ENCODE assay signal across 15 mouse cellular contexts in genomic region chr2:157394868-157395267, GRCm38 (mm10). TPM values are rescaled to one million over a fixed set of nuclear protein-coding genes. Genes with fewer than 3 reads are reported as not detected.
DNase-seq lines count a peak whose midpoint lies in the region; ATAC-seq and TF ChIP-seq lines count a peak whose summit lies in the region.
"Had no signal": no experiment of that assay in that cellular context is flagged by ENCODE, and none has a peak within 500 bp of the region (broad histone marks: within the 10 kb centered on the region; RNA-seq: fewer than 3 reads in every experiment).

No protein-coding gene starts in this region.

- TF ChIP-seq CTCF in hindbrain, postnatal 0 days (IDR thresholded peaks at IDR 0.05; ENCODE audit: low read depth), result no peak

- H3K9ac ChIP-seq in hindbrain, postnatal 0 days (replicated peaks; ENCODE audit: low read length), result no peak overlapping the region
- no peak overlapping the region for H3K9ac ChIP-seq in hindbrain, embryonic 12.5 days
- no peak overlapping the region for H3K9ac ChIP-seq in neural tube, embryonic 14.5 days (replicated peaks; ENCODE audit: low read depth, low read length)

- no peak for ATAC-seq in hindbrain, postnatal 0 days
- no peak for ATAC-seq in hindbrain, embryonic 12.5 days (ENCODE audit: low FRiP score)
- no peak for ATAC-seq in neural tube, embryonic 14.5 days (ENCODE audit: low read depth)
- ATAC-seq: CD4-positive, CD25-positive, alpha-beta regulatory T cell, adult 4 months; inflammation-experienced regulatory T-cells, adult 6 months had no signal

- H3K9me3 ChIP-seq in hindbrain, postnatal 0 days (ENCODE audit: low read length), result no peaks in the 10 kb centered on the region
- H3K9me3 ChIP-seq in hindbrain, embryonic 12.5 days (replicated peaks), result 0 out of 2 replicates have a peak, but pooled peaks cover 5% of the 10 kb centered on the region
- peaks cover 3% of the 10 kb centered on the region; the same call in 1 of the 2 replicates for H3K9me3 ChIP-seq in embryonic facial prominence, embryonic 10.5 days
- H3K9me3 ChIP-seq in neural tube, embryonic 14.5 days (ENCODE audit: control insufficient read depth, low read length), result no peaks in the 10 kb centered on the region

- H3K27ac ChIP-seq in hindbrain, postnatal 0 days, result peak overlapping the region; percentile 51; the same call in 1 of the 2 replicates
- no peak overlapping the region for H3K27ac ChIP-seq in hindbrain, embryonic 12.5 days
- peak overlapping the region; percentile 40 for H3K27ac ChIP-seq in embryonic facial prominence, embryonic 10.5 days (replicated peaks)
- H3K27ac ChIP-seq in neural tube, embryonic 14.5 days (ENCODE audit: low read depth, low read length), result peak overlapping the region; percentile 12; the same call in 1 of the 2 replicates

- no peak overlapping the region for H3K4me2 ChIP-seq in hindbrain, postnatal 0 days (ENCODE audit: low read depth, low read length)
- no peak overlapping the region for H3K4me2 ChIP-seq in hindbrain, embryonic 12.5 days (replicated peaks)
- H3K4me2 ChIP-seq in neural tube, embryonic 14.5 days (ENCODE audit: low read depth, low read length), result no peak overlapping the region
- H3K4me2 ChIP-seq: heart, embryonic 11.5 days had no signal

- no peak overlapping the region for H3K4me3 ChIP-seq in hindbrain, postnatal 0 days (ENCODE audit: low read length)
- no peak overlapping the region for H3K4me3 ChIP-seq in hindbrain, embryonic 12.5 days
- no peak overlapping the region for H3K4me3 ChIP-seq in embryonic facial prominence, embryonic 10.5 days
- no peak overlapping the region for H3K4me3 ChIP-seq in neural tube, embryonic 14.5 days (ENCODE audit: low read depth, low read length)

- no peaks in the 10 kb centered on the region for H3K4me1 ChIP-seq in hindbrain, postnatal 0 days (ENCODE audit: insufficient read depth, low read length)
- H3K4me1 ChIP-seq in hindbrain, embryonic 12.5 days, result peaks cover 11% of the 10 kb centered on the region
- peaks cover 24% of the 10 kb centered on the region for H3K4me1 ChIP-seq in embryonic facial prominence, embryonic 10.5 days
- H3K4me1 ChIP-seq in neural tube, embryonic 14.5 days (ENCODE audit: control insufficient read depth, insufficient read depth, low read length), result no peaks in the 10 kb centered on the region

- WGBS in hindbrain, postnatal 0 days, result 76% methylated on average over 6 of the region's 6 CpGs
- 69% methylated on average over 6 of the region's 6 CpGs for WGBS in hindbrain, embryonic 12.5 days
- WGBS in embryonic facial prominence, embryonic 10.5 days, result 63% methylated on average over 6 of the region's 6 CpGs
- 61% methylated on average over 6 of the region's 6 CpGs for WGBS in neural tube, embryonic 14.5 days

- no peaks in the 10 kb centered on the region for H3K27me3 ChIP-seq in hindbrain, postnatal 0 days (ENCODE audit: insufficient read depth, low read length)
- H3K27me3 ChIP-seq in hindbrain, embryonic 12.5 days, result no peaks in the 10 kb centered on the region
- H3K27me3 ChIP-seq in embryonic facial prominence, embryonic 10.5 days (replicated peaks; ENCODE audit: low read depth, poor library complexity, severe bottlenecking), result no peaks in the 10 kb centered on the region
- H3K27me3 ChIP-seq in neural tube, embryonic 14.5 days (ENCODE audit: control insufficient read depth, insufficient read depth, low read length), result no peaks in the 10 kb centered on the region

- DNase-seq in hindbrain, postnatal 0 days (ENCODE audit: low spot score), result no peak
- no peak for DNase-seq in embryonic facial prominence, embryonic 10.5 days (ENCODE audit: low spot score)
- peak; percentile 79 to 88 for DNase-seq in lung, adult 18-20 months
- no peak for DNase-seq in left cerebral cortex, adult 8-10 months (ENCODE audit: low spot score in 2 of 2)
- DNase-seq in cerebellum, postnatal 10 days, result no peak
- DNase-seq: cerebellum, adult 9-10 months; gastrocnemius, postnatal 14 days; kidney, postnatal 14 days; liver had no signal

- H3K36me3 ChIP-seq in hindbrain, postnatal 0 days (ENCODE audit: insufficient read depth, low read length), result no peaks in the 10 kb centered on the region; the same call in 1 of the 2 replicates
- peaks cover 56% of the 10 kb centered on the region for H3K36me3 ChIP-seq in hindbrain, embryonic 12.5 days
- peaks cover 77% of the 10 kb centered on the region for H3K36me3 ChIP-seq in embryonic facial prominence, embryonic 10.5 days (replicated peaks)
- H3K36me3 ChIP-seq in neural tube, embryonic 14.5 days (ENCODE audit: control insufficient read depth, insufficient read depth, low read length), result no peaks in the 10 kb centered on the region; the same call in 1 of the 2 replicates

RNA-seq across cellular contexts. Expression of gene Src, which starts 23.4 kb away (rescaled TPM):
- 133 and 134 TPM in 2 replicates for total RNA-seq in hindbrain, postnatal 0 days (2014; rRNA removed)
- 23.2 and 25.4 TPM in 2 replicates for polyA plus RNA-seq in hindbrain, postnatal 0 days (2015; fragmentation: Nextera tagmentation; extraction: Ambion mirVana)
- 33.6 and 35.1 TPM in 2 replicates for polyA plus RNA-seq in hindbrain, embryonic 12.5 days (2016; fragmentation: Nextera tagmentation; extraction: Ambion mirVana)
- 22.1 and 23.1 TPM in 2 replicates for polyA plus RNA-seq in embryonic facial prominence, embryonic 10.5 days (2016; fragmentation: Nextera tagmentation; extraction: Ambion mirVana)
- polyA plus RNA-seq in neural tube, embryonic 14.5 days (2014; fragmentation: Nextera tagmentation; extraction: Ambion mirVana), result 19.3 and 23.9 TPM in 2 replicates
- total RNA-seq in left cerebral cortex, adult 8-10 months (2022), result 100 to 1,000 TPM; 107 to 122 (median 115) TPM

RNA-seq across cellular contexts. Expression of gene Manbal, which starts 27.5 kb away (rescaled TPM):
- 69.6 and 74.4 TPM in 2 replicates for total RNA-seq in hindbrain, postnatal 0 days (2014; rRNA removed)
- 133 and 135 TPM in 2 replicates for polyA plus RNA-seq in hindbrain, postnatal 0 days (2015; fragmentation: Nextera tagmentation; extraction: Ambion mirVana)
- polyA plus RNA-seq in hindbrain, embryonic 12.5 days (2016; fragmentation: Nextera tagmentation; extraction: Ambion mirVana), result 72.4 and 73.9 TPM in 2 replicates
- polyA plus RNA-seq in embryonic facial prominence, embryonic 10.5 days (2016; fragmentation: Nextera tagmentation; extraction: Ambion mirVana), result 61.1 and 66.5 TPM in 2 replicates
- 51.5 and 58.5 TPM in 2 replicates for polyA plus RNA-seq in neural tube, embryonic 14.5 days (2014; fragmentation: Nextera tagmentation; extraction: Ambion mirVana)
- 10 to 100 TPM; 60.3 to 66.1 (median 63.8) TPM for total RNA-seq in left cerebral cortex, adult 8-10 months (2022)

RNA-seq across cellular contexts. Expression of gene Ghrh, which starts 47.6 kb away (rescaled TPM):
- total RNA-seq in hindbrain, postnatal 0 days (2014; rRNA removed), result not detected in 2 replicates
- 1.0 and 1.7 TPM in 2 replicates for polyA plus RNA-seq in hindbrain, postnatal 0 days (2015; fragmentation: Nextera tagmentation; extraction: Ambion mirVana)
- polyA plus RNA-seq in hindbrain, embryonic 12.5 days (2016; fragmentation: Nextera tagmentation; extraction: Ambion mirVana), result 0.46 and 2.8 TPM in 2 replicates
- polyA plus RNA-seq in embryonic facial prominence, embryonic 10.5 days (2016; fragmentation: Nextera tagmentation; extraction: Ambion mirVana), result 0.34 and 1.3 TPM in 2 replicates
- polyA plus RNA-seq in neural tube, embryonic 14.5 days (2014; fragmentation: Nextera tagmentation; extraction: Ambion mirVana), result not detected in 2 replicates
- total RNA-seq in left cerebral cortex, adult 8-10 months (2022), result under 1 TPM in 1 of 4 experiments, not detected in 3; 0.83 TPM
- total RNA-seq: gastrocnemius, postnatal 14 days; neutrophil, adult 5-6 weeks had no signal
- polyA plus RNA-seq: CD4-positive, CD25-positive, alpha-beta regulatory T cell, adult 4 months; heart, embryonic 11.5 days; inflammation-experienced regulatory T-cells, adult 6 months had no signal

Comparison
In these comparisons a context has a peak if more than half of its experiments do, and no peak if none do; other contexts are left out.
1. DNase-seq: peak in lung, adult 18-20 months (2 of 2); none in hindbrain, postnatal 0 days (single experiment), embryonic facial prominence, embryonic 10.5 days (single experiment), left cerebral cortex, adult 8-10 months (0 of 2) and cerebellum, postnatal 10 days (0 of 2).